Mouse (Mus musculus) urinary bladder, adult 18-20 months (tissue): Measurements from ENCODE around the gene Gipc2.
A peak's percentile ranks its signal among the peaks of the same experiment; 100 is the strongest.
"Not testable (repeated sequence)": the region's sequence is repeated elsewhere in the genome, so short reads cannot be mapped to it uniquely, and the experiment has no call there.

Source experiments
- DNase-seq, 2 experiments: peaks; one replicate each; pipeline ENCODE4 v3.0.0; 2022; ENCODE audit warnings: low spot score in 2 of 2, mixed read lengths in 2 of 2

The Gipc2 gene

GRCm38 (mm10) chr3:152155296-152155948 lies 10.6 kb downstream of the Gipc2 start:
- no peak for DNase-seq

- no peak for DNase-seq
Observed at GRCm38 (mm10) chr3:152154095-152154494, 11.9 kb downstream of the Gipc2 start.

- no peak for DNase-seq
Observed at GRCm38 (mm10) chr3:152153152-152153551, 12.9 kb downstream of the Gipc2 start.

GRCm38 (mm10) chr3:152152483-152152804 lies 13.6 kb downstream of the Gipc2 start:
- no peak for DNase-seq

GRCm38 (mm10) chr3:152151725-152152482 lies 14.1 kb downstream of the Gipc2 start:
- peak; percentile 26 to 51 for DNase-seq

- no peak for DNase-seq
Observed at GRCm38 (mm10) chr3:152149863-152150262, 16.2 kb downstream of the Gipc2 start.

GRCm38 (mm10) chr3:152149449-152149848 lies 16.6 kb downstream of the Gipc2 start:
- no peak for DNase-seq

- no peak for DNase-seq
Observed at GRCm38 (mm10) chr3:152147085-152147831, 18.8 kb downstream of the Gipc2 start.

- DNase-seq = no peak
Observed at GRCm38 (mm10) chr3:152145186-152145585, 20.8 kb downstream of the Gipc2 start.

GRCm38 (mm10) chr3:152142989-152143695 lies 22.9 kb downstream of the Gipc2 start:
- DNase-seq = no peak

- no peak for DNase-seq
Observed at GRCm38 (mm10) chr3:152142146-152142545, 23.9 kb downstream of the Gipc2 start.

GRCm38 (mm10) chr3:152139308-152139707 lies 26.7 kb downstream of the Gipc2 start:
- not testable (repeated sequence) for DNase-seq

GRCm38 (mm10) chr3:152136106-152136505 lies 29.9 kb downstream of the Gipc2 start:
- not testable (repeated sequence) for DNase-seq

- DNase-seq = no peak
Observed at GRCm38 (mm10) chr3:152133621-152134020, 32.4 kb downstream of the Gipc2 start.

- no peak for DNase-seq
Observed at GRCm38 (mm10) chr3:152130963-152131362, 35.1 kb downstream of the Gipc2 start.

- not testable (repeated sequence) for DNase-seq
Observed at GRCm38 (mm10) chr3:152129426-152129825, 36.6 kb downstream of the Gipc2 start.

- DNase-seq = no peak
Observed at GRCm38 (mm10) chr3:152128631-152129030, 37.4 kb downstream of the Gipc2 start.

- no peak for DNase-seq
Observed at GRCm38 (mm10) chr3:152127144-152127543, 38.9 kb downstream of the Gipc2 start.

- DNase-seq = peak in 1 of 2 experiments; percentile 65
Observed at GRCm38 (mm10) chr3:152122720-152123119, 43.3 kb downstream of the Gipc2 start.

GRCm38 (mm10) chr3:152122101-152122500 lies 43.9 kb downstream of the Gipc2 start:
- peak; percentile 63 to 71 for DNase-seq

- no peak for DNase-seq
Observed at GRCm38 (mm10) chr3:152121169-152122009, 44.6 kb downstream of the Gipc2 start.
